Mouse (Mus musculus) T-cell, adult 2 months (primary cell): ENCODE data around the gene Armc12.
A peak's percentile ranks its signal among the peaks of the same experiment; 100 is the strongest.

ENCODE experiments used
- DNase-seq: peaks from one replicate; pipeline ENCODE4 v3.0.0; 2022; ENCODE audit warnings: low spot score

The Armc12 gene

GRCm38 (mm10) chr17:28513337-28513736 is 17.3 kb upstream of the Armc12 start:
- no peak for DNase-seq

GRCm38 (mm10) chr17:28513844-28514243 is 16.8 kb upstream of the Armc12 start:
- no peak for DNase-seq

GRCm38 (mm10) chr17:28514555-28514954 is 16.1 kb upstream of the Armc12 start:
- DNase-seq, result no peak

- no peak for DNase-seq
These were observed 14.9 kb upstream of the Armc12 start for GRCm38 (mm10) chr17:28515431-28516341.

- no peak for DNase-seq
These were observed 13.7 kb upstream of the Armc12 start for GRCm38 (mm10) chr17:28516881-28517280.

GRCm38 (mm10) chr17:28517441-28517955 is 13.1 kb upstream of the Armc12 start, which contains the start of gene Fkbp5:
Gene Fkbp5 (minus strand): TSS chr17:28517527.
- no peak for DNase-seq

- peak; percentile 66 for DNase-seq
These were observed 12.5 kb upstream of the Armc12 start for GRCm38 (mm10) chr17:28517956-28518614.

- no peak for DNase-seq
These were observed 12.0 kb upstream of the Armc12 start for GRCm38 (mm10) chr17:28518615-28519071.

GRCm38 (mm10) chr17:28519827-28520226 is 10.8 kb upstream of the Armc12 start:
- DNase-seq, result peak; percentile 29

- DNase-seq, result no peak
These were observed 10.0 kb upstream of the Armc12 start for GRCm38 (mm10) chr17:28520561-28520960.

- DNase-seq, result no peak
These were observed 9.4 kb upstream of the Armc12 start for GRCm38 (mm10) chr17:28521071-28521726.

- no peak for DNase-seq
These were observed 8.7 kb upstream of the Armc12 start for GRCm38 (mm10) chr17:28521920-28522319.

GRCm38 (mm10) chr17:28522623-28523354 is 7.8 kb upstream of the Armc12 start:
- peak; percentile 94 for DNase-seq

GRCm38 (mm10) chr17:28523355-28524008 is 7.1 kb upstream of the Armc12 start:
- DNase-seq, result no peak

GRCm38 (mm10) chr17:28524009-28524695 is 6.5 kb upstream of the Armc12 start:
- no peak for DNase-seq

GRCm38 (mm10) chr17:28524831-28525430 is 5.7 kb upstream of the Armc12 start:
- no peak for DNase-seq

GRCm38 (mm10) chr17:28527184-28528042 is 3.2 kb upstream of the Armc12 start:
- DNase-seq, result no peak

GRCm38 (mm10) chr17:28528043-28528351 is 2.6 kb upstream of the Armc12 start:
- peak; percentile 78 for DNase-seq

GRCm38 (mm10) chr17:28529116-28529515 is 1.5 kb upstream of the Armc12 start:
- DNase-seq, result no peak
